Mouse (Mus musculus): ENCODE measurements around the gene Gm49396.

DNA sequence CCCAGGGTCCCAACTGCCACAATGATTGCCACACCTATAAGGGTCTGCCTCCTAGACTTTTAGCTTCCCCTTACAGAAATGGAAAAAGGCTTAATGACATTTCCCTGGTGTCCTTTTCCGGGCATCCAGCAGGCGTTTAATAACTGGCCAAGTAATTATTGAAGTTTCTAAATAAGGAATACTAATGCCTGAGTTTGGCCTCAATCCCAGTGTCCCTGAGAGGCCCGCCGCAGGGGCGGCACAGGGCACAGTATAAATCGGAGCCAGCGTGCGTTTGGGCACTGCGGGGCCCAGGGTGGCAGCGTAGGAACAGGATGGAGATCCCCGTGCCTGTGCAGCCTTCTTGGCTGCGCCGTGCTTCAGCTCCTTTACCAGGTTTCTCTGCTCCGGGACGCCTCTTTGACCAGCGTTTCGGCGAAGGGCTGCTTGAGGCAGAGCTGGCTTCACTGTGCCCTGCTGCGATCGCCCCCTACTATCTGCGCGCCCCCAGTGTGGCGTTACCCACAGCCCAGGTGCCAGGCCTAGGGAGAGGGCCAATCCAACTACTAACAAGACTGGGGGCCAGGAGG is 10.0 kb upstream of the Gm49396 start:
- TF ChIP-seq CTCF (IDR thresholded peaks at IDR 0.05; ENCODE audit: low read depth, low read length), result no peak
- no peak for TF ChIP-seq POLR2A (IDR thresholded peaks at IDR 0.05; ENCODE audit: borderline replicate concordance, low read depth, low read length)
